Mouse (Mus musculus) heart, adult 2 months (tissue): ENCODE measurements at regions not wholly inside any gene's neighbourhood (a gene's known extent, or its start where the extent isn't known, plus 50 kb on each side); places are given as distances from the start of the nearest gene placed in this dataset.

Experiments used
- DNase-seq, 2 experiments: peaks; one replicate each; pipeline ENCODE4 v3.0.0; 2021
- H3K27ac ChIP-seq: fragments of 200-600 bp; 2 replicates; pipeline ENCODE4 v1.8.1; 2022
- H3K27me3 ChIP-seq: fragments of 200-500 bp; 2 replicates; pipeline ENCODE4 v1.6.1; 2012; ENCODE audit warnings: mild to moderate bottlenecking, low read length, inconsistent platforms, mixed read lengths; ENCODE audit not compliant: control insufficient read depth, insufficient read depth
- H3K36me3 ChIP-seq: fragments of 200-500 bp; 2 replicates; pipeline ENCODE4 v1.6.1; 2012; ENCODE audit warnings: low read length, inconsistent platforms; ENCODE audit not compliant: control insufficient read depth, insufficient read depth
- H3K4me1 ChIP-seq: fragments of 200-500 bp; 2 replicates; pipeline ENCODE4 v1.6.1; 2011; ENCODE audit warnings: low read length; ENCODE audit not compliant: control insufficient read depth, insufficient read depth
- H3K4me3 ChIP-seq: fragments of 200-600 bp; 2 replicates; pipeline ENCODE4 v1.8.1; 2022
- H3K79me2 ChIP-seq: fragments of 200-500 bp; replicated peaks from 2 replicates; pipeline ENCODE4 v1.6.1; 2012; ENCODE audit warnings: mild to moderate bottlenecking, inconsistent platforms, low read length, moderate library complexity, mixed read lengths; ENCODE audit not compliant: control insufficient read depth, insufficient read depth
- H3K9ac ChIP-seq: fragments of 200-500 bp; 2 replicates; pipeline ENCODE4 v1.6.1; 2012; ENCODE audit warnings: low read depth, mild to moderate bottlenecking, control low read depth, inconsistent platforms, low read length, mixed read lengths
- CTCF ChIP-seq: fragments of 200-600 bp; IDR thresholded peaks from 2 replicates; pipeline ENCODE4 v1.8.1; 2022; ENCODE audit warnings: antibody characterized with exemption, mild to moderate bottlenecking, moderate library complexity
- EP300 ChIP-seq: fragments of 200-500 bp; IDR thresholded peaks from 2 replicates; pipeline ENCODE4 v1.6.1; 2011; ENCODE audit warnings: low read depth, low read length, control low read depth; ENCODE audit not compliant: insufficient read depth
- POLR2A ChIP-seq: fragments of 200-500 bp; IDR thresholded peaks from 2 replicates; pipeline ENCODE4 v1.6.1; 2011; ENCODE audit warnings: mild to moderate bottlenecking, low read depth, low read length, control low read depth; ENCODE audit not compliant: insufficient read depth
- WGBS: fragments of 180-500 bp; shearing (Covaris S2); methylation state at CpG from one replicate; pipeline ENCODE4 v1.1.7; 2018; 5-methylcytosine and 5-hydroxymethylcytosine counted together
- intact Hi-C: fragments of 180-260 bp; cut with DNase I; formaldehyde crosslinking; loops from one replicate; pipeline ENCODE4 v1.15.1; 2025

DNA sequence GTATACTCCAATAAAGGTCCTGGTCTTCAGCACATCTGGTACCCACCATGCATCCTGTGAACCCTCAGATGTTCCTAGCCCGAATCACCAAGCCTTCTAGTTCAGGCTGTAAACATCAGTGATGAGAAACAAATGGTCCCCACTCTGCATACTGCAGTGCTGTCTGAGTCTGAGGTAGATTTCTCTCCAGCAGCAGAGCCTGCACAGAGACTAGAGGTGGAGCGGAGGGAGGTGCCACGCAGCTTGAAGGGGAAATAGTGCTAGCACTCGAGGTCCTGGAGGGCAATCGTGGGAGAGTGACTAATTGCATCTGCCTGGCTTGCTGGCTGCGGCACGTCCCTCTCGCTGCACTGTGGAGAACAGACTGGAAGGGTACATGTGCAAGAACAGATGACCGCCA lies 228.7 kb downstream of the Bcor start:
- Histone ChIP-seq H3K36me3 (no peaks in the 10 kb centered on the region), H3K4me1 (peaks cover 2% of the 10 kb centered on the region), H3K27me3 (no peaks in the 10 kb centered on the region), H3K79me2 (no peaks in the 10 kb centered on the region), H3K27ac (no peak overlapping the region), H3K9ac (no peak overlapping the region), H3K4me3 (no peak overlapping the region)
- intact Hi-C loops: no loop called here
- DNase-seq: no peak
- TF ChIP-seq EP300 (no peak), CTCF (no peak), POLR2A (no peak)
- 70% methylated on average over 9 of the region's 9 CpGs for WGBS

DNA sequence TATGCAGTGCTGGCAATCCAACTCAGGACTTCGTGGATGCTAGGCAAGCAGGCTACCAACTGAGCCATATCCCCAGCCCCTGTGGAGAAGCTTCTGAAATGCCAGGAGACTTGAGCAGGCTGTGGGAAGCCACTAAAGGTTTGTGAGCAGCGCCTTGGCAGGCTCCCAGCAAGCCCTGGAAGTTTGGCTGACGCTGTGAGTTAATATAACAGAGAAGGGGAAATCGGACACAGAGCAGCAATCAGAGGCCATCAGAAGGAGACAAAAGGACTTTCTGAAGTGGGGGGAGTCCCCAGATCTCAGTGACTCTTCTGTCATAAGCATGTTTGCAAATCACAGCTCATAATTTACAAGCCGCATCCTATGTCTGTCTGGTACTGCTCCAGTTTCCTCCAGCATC lies 224.8 kb downstream of the Bcor start:
- peaks cover 2% of the 10 kb centered on the region for H3K4me1 ChIP-seq
- H3K36me3 ChIP-seq: no peaks in the 10 kb centered on the region
- no peaks in the 10 kb centered on the region for H3K27me3 ChIP-seq
- intact Hi-C loops: no loop called here
- H3K79me2 ChIP-seq: no peaks in the 10 kb centered on the region
- DNase-seq: peak; percentile 64 to 65
- no peak overlapping the region for H3K9ac ChIP-seq
- H3K27ac ChIP-seq: no peak overlapping the region
- 31% methylated on average over 5 of the region's 5 CpGs for WGBS
- TF ChIP-seq EP300 (no peak), CTCF (no peak), POLR2A (no peak)
- H3K4me3 ChIP-seq: no peak overlapping the region

DNA sequence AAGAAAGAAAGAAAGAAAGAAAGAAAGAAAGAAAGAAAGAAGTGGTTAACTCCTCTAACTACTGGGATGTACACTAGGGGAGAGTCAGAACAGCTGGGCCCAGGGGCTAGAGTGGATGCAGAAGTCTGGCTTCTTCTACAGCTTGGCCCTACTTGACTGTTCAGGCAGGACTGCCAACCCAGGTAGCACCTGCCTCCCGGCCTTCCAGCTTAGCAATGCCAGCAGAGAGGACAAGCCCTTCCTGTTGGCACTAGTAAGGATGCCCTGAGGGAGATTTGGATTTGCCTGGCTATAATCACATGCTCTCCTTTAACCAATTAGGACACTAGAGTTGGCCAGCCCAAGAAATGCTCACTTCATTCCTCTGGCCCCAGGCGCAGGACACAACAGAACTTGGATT lies 219.9 kb downstream of the Bcor start:
- intact Hi-C loops: no loop called here
- no peak for DNase-seq
- WGBS: 77% methylated on average over 2 of the region's 2 CpGs

DNA sequence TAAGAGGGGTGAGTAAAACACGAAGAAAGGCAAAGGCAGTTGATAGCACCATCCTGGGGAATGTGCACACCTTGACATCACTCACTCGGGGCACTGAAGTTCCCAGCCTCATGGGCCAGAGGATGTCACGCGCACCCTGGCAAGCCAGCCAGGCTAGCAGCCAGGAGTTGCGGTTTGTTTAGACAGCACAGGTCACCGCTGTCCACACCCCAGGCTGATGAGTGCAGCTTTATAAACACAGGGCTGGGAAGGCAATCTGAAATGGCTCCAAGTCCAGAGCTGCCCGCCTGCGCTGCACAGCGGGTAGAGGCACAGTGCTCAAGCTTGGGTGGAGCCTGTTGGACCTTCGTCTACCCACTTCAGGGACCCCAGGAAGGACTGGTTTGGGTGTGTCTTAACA lies 216.8 kb downstream of the Bcor start:
- no peaks in the 10 kb centered on the region for H3K79me2 ChIP-seq
- H3K27me3 ChIP-seq: no peaks in the 10 kb centered on the region
- H3K4me3 ChIP-seq: no peak overlapping the region
- no peaks in the 10 kb centered on the region for H3K36me3 ChIP-seq
- intact Hi-C loops: loop anchor here (2.0 kb wide), 1 partner anchor 21 kb away; no protein-coding TSS in a partner anchor
- H3K4me1 ChIP-seq: no peaks in the 10 kb centered on the region; the same call in none of the 2 replicates
- DNase-seq: peak; percentile 61 to 69
- peak overlapping the region; percentile 17; the same call in 1 of the 2 replicates for H3K27ac ChIP-seq
- H3K9ac ChIP-seq: no peak overlapping the region
- 40% methylated on average over 10 of the region's 10 CpGs for WGBS
- no peak for TF ChIP-seq CTCF
- TF ChIP-seq EP300: peak; percentile 79

More for the DNA sequence above, 219.9 kb downstream of the Bcor start:
- Histone ChIP-seq H3K4me1 (peaks cover 2% of the 10 kb centered on the region), H3K9ac (no peak overlapping the region), H3K27me3 (no peaks in the 10 kb centered on the region), H3K27ac (no peak overlapping the region), H3K4me3 (no peak overlapping the region), H3K79me2 (no peaks in the 10 kb centered on the region), H3K36me3 (no peaks in the 10 kb centered on the region)
- TF ChIP-seq EP300 (no peak), POLR2A (no peak), CTCF (no peak)

DNA sequence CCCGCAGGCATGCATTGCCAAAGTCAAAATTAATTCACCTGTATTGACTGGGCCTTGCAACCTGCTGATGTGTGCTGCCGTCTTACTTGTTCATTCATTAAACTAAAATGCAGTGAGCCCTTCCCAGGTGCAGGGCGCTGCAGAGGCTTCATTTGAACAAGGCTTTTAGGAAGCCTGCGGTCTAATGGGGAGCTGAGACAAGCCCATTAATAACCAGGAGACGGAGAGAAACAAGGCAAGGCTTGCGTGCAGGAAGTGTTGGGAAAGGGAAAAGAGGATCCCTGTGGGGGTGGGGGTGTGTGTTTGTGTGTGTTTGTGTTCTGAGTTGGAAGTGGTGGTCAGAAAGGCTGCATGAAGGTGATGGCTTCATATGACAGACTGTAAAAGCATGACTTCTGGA lies 215.6 kb downstream of the Bcor start:
- no peaks in the 10 kb centered on the region for H3K79me2 ChIP-seq
- intact Hi-C loops: no loop called here
- H3K36me3 ChIP-seq: no peaks in the 10 kb centered on the region
- WGBS: 54% methylated on average over 6 of the region's 6 CpGs
- no peak overlapping the region for H3K4me3 ChIP-seq
- no peak overlapping the region for H3K27ac ChIP-seq
- TF ChIP-seq POLR2A (no peak), EP300 (no peak), CTCF (no peak)
- DNase-seq: no peak
- H3K4me1 ChIP-seq: no peaks in the 10 kb centered on the region; the same call in none of the 2 replicates
- no peaks in the 10 kb centered on the region for H3K27me3 ChIP-seq
- H3K9ac ChIP-seq: no peak overlapping the region

DNA sequence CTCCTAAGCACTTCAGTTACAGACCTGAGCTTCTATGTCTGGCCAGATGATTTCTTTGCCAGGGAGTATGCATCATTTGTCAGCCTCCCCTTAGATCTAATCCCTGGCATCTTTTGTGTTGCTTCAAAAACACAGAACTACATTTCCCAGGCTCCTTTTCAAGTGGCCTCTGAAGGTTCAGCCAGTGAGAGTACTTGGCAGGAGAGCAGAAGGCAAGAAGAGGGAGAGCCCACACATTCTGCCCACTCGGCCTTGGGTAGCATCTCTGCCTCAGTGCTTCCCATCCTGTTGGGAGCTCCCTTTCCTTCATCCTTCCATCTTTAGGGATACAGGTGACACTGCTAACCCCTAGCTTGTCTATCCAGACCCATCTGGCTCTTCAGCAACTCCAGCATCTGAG lies 214.9 kb downstream of the Bcor start:
- Histone ChIP-seq H3K79me2 (no peaks in the 10 kb centered on the region), H3K9ac (no peak overlapping the region), H3K4me1 (no peaks in the 10 kb centered on the region; the same call in none of the 2 replicates), H3K4me3 (no peak overlapping the region), H3K27me3 (no peaks in the 10 kb centered on the region), H3K36me3 (no peaks in the 10 kb centered on the region), H3K27ac (no peak overlapping the region)
- no peak for DNase-seq
- WGBS: 80% methylated on average over 1 of the region's 1 CpGs
- TF ChIP-seq CTCF: no peak
- TF ChIP-seq POLR2A: no peak
- no peak for TF ChIP-seq EP300
- intact Hi-C loops: no loop called here
